Mouse (Mus musculus): Measurements from ENCODE around the gene Trap1a.
"Not testable (repeated sequence)": the region's sequence is repeated elsewhere in the genome, so short reads cannot be mapped to it uniquely, and the experiment has no call there.

The Trap1a gene

DNA sequence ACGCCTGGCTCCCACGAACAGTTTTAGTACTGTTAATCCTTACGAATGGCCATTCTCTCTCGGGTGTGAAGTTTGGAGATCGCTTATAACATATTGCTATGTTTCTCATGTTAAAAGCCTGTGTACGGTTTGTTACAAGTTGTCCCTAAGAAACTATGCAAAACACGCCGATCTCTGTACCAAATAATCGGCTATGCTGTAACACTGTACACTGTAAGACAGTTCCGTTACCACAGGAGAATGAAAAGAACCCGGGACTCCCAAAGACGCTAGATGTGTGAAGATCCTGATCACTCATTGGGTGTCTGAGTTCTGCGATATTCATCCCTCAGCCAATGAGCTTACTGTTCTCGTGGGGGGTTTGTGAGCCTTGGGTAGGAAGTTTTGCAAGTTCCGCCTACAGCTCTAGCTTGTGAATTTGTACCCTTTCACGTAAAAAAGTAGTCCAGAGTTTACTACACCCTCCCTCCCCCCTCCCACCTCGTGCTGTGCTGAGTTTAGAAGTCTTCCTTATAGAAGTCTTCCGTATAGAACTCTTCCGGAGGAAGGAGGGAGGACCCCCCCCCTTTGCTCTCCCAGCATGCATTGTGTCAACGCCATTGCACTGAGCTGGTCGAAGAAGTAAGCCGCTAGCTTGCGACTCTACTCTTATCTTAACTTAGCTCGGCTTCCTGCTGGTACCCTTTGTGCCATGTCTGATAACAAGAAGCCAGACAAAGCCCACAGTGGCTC is at the start of gene Trap1a:
Trap1a (plus strand) TSS at position 421 of the 732 bp plus-strand sequence.
- no peak for DNase-seq

DNA sequence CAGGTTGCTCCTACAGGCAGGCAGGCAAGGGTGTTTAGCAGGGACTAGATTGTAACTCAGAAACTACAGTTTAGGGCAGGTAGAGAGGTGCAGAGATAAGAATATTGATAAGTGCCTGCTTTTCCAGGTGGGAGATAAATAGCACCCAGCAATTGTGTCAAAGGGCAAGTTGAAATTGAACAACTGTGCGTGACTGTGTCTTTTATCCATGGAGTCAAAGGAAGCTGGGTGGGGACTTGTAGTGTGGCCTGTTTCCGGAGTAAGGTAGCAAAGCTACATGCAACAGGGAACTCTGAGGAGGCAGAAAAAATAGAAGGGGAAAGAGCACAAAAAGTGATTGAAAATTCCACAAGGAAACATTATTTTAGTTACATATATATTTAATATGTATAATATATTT is 40.4 kb upstream of the Trap1a start:
- DNase-seq, result no peak

DNA sequence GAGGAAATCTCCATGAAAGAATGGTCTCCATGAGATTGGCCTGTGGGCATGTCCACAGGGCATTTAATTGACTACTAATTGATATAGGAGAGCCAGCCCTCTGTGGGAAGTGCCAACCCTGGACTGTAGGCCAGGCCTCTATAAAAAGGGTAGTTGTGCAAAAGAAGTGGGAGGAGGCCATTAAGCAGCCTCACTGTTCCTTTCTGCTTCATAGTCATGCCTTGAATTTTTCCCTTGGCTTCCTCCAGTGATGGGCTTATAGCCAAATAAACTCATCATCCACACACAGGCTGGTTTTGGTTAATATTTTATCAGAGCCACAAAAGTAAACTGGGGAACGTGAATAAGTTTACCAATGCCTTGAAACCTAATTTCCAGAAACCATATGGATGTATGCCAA is 38.2 kb upstream of the Trap1a start:
- no peak for DNase-seq

DNA sequence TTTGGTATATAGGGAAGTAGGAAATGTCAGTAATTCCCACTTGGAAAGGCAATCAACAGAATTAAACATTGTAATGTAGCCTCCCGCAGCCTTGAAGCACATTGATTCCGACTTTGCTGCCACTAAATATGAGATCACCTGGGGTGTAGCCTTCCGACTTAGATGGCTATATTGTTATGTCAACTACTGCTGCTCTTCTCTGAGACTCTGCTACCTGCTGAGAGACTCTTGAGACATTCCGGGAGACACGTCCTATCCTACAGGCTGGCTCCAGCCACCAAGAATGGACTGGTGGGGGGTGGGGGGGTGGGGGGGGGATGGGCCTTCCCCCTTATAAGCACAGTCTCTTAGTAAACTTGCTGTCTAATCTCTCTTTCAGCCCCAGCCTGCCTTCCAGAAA is 16.1 kb upstream of the Trap1a start:
- not testable (repeated sequence) for DNase-seq

DNA sequence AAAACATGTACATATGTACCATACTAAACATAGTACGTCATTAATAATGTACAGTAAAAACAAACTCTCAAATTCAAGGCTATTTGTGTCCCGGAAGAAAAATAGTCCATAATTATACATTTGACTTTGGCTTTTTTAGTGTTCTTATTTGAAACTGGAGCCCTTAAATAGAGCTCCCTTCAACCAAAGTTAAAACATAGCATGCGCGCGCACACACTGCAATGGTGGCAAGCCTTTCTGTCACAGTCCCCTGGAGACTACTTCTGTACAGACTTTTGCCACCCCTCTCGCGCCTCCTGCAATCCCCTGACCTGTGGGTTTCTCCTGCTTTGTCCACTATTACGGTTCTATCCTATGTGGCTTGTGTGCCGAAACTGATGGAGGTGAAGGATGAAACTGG is 900 bp upstream of the Trap1a start:
- DNase-seq, result no peak

DNA sequence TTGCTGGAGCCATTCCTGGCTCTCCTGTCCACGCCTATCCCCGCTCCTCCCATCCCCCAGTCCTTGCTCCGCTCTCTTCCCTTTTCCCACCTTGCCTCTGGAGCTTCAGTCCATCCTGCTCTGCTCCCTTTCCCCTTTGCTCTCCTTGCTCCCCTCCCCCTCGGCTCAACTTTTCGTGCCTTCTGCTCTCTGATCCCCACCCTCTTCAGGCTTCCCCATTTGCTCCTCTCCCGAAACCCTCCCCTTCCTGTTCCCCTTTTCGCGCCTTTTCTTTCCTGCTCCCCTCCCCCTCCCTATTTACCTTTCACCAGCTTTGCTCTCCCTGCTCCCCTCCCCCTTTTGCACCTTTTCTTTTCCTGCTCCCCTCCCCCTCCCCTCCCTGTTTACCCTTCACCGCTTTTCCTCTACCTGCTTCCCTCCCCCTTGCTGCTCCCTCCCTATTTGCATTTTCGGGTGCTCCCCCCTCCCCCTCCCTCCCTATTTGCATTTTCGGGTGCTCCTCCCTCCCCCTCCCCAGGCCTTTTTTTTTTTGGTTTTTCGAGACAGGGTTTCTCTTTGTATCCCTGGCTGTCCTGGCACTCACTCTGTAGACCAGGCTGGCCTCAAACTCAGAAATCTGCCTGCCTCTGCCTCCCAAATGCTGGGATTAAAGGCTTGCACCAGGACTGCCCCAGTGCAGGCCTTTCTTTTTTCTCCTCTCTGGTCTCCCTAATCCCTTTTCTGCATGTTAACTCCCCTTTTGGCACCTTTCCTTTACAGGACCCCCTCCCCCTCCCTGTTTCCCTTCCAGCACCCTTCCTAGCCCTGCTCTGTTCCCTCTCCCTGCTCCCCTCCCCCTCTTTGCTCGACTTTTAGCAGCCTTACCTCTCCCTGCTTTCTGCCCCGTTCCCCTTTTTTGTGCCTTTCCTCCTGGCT is 1.3 kb downstream of the Trap1a start:
- DNase-seq, result no peak

DNA sequence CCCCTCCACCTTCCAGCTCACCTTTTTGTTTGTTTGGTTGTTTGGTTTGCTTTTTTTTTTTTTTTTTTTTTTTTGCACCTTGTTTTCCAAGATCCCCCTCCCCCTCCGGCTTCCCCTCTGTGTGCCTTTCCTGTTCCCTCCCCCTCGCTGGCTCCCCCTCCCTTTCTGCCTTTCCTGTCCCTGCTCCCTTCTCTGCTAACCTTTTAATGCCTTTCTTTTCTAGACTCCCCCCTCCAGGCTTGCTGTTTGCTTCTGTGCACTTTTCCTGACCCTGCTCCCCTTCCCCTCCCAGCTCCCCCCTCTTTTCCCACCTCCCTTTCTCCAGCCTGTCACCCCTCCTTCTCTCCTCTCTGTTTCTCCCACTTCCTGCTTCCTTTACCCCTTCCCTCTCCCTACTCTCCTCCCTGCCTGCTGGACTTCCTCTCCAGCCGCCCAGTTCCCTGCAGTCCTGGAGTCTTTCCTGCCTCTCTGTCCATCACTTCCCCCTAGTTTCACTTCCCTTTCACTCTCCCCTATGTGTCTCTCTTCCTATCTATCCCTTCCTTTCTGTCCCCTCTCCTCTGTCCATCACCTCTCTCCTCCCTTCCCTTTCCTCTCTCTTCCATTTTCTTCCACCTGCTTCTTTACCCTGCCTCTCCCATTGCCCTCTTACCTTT is 2.1 kb downstream of the Trap1a start:
- no peak for DNase-seq

DNA sequence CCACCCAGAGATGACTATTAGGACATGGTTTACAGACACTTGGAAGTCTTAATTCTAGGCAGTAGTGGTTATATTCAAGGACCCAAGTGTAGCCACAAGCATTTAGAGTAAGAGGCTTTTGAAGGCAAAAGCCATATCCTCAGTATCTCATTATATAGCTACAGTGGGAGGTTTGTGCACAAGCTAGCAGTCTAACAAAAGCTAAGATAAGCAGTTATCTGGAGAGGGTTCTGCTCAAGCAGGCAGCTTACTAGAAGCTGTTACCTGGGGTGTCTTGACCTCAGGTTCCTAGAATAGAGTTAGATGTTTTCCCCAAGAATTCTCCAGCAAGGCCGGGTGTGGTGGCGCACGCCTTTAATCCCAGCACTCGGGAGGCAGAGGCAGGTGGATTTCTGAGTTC is 6.1 kb downstream of the Trap1a start:
- no peak for DNase-seq

DNA sequence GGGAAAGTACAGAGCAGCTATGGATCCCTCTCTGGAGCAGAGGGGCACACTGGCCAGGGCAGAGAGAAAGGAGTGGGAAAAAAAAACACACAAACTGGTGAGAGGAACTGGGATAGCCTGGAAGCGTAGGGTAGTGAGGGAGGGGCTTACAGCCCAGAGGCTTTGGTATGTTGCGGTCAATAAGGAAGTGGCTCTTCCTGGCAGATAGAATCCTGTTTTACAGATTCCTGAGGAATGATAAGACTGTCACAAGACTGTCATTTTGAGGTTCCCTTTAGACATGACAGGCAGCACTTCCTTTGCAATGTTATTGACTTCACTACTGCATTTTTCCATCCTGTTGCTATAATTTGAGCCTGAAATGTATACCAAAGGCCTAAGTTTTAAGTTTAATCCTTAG is 7.7 kb downstream of the Trap1a start:
- no peak for DNase-seq

DNA sequence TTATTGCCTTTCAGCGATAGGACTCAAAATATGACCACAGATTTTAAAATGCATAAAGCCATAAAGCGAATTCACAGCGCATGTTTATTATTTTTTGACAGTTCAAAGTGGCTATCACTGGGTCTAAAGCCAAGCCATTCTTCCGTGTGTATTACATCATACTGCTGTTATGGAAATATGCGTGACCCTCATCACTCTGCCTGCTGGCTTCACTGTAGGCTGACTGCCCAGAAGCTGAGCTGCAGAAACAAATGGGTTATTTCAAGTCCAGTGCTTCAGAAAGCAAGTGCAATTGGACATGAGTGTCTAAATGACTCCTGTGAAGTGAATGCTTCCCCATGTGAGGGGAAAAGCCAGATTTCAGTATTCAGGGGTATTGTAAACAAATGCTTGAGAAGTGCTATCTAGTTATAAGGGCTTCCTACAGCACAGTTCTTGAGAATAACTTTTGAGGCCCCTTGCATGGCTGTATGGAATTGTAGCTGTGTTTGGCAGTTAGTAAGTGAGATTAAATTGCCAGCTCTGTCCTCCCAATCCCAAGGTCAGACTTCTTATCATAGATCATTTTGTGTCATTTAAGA is 18.8 kb downstream of the Trap1a start:
- no peak for DNase-seq

DNA sequence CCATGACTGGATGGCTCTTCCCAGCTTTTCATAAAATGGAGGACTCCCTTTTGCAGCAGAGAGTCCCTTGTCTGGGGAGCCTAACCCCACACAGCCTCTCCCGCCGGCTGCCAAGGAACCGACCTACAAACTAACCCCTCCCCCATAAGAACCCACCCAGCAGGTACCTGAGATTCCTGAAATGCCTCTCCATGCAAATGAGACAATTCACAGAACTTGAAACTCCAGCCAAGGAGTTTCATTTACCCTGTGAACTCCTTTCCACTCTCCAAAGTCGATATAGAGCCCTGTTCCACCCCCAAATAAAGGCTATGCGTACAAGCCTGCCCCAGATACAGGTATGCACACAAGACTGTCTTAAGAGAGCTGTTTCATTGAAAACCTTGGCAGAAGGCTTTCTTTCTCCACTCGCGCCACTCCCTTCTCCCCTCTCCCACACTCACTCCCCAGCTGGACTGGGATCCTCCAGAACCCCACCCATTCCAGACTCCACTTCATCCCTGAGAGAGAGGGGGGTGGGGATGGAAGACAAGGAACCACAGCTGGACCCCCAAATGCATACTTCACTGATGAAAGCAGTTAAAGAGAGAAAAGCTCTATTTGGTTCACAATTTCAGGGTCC is 24.3 kb downstream of the Trap1a start:
- no peak for DNase-seq

DNA sequence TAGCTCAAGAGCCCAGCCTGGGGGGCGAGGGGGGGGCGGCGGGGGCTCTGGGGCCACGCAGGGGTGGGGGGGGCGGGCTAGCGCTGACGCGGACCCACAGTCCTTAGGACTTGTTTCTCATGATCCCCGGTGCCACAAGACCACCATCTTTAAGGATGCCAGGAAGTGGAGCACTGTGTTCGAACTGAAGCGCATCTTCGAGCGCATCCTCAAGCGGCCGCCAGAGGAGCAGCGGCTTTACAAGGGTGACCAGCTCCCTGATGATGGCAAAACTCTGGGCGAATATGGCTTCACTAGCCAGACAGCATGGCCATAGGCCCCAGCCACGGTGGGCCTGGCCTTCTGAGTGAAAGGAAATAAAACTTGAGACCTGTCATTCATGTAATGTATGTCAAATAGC is 24.9 kb downstream of the Trap1a start:
- DNase-seq, result no peak

DNA sequence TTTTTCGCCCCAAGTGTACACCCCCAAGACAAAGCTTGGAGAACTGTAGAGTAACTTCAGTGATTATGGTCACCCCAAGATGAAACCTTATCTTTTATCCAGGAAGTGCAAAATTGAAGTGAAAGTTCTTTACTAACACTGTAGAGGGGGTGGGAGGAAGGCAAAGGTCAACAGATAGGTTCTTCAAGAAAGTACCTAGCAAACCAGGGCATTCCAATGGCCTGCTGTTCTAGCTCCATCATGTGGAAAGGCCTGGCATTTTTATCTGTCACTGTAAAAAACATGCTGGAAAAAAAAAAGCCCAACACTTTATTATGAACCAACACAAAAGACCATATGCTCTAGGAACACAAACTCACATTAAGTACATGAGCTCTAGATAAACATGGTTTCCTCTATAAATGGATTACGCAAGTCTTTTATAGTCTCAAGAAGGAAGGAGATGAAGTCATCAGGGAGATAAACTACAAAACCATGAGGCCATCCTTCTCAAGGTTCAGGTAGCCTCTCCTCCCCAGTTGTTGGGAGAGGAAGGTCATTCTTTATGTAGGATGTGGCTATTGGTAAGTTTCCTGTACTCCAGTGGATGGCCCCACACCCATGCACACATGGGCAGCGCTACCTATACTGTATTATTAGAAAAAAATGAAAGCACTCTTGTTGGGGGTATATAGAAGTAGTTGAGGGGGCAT is 33.5 kb downstream of the Trap1a start:
- DNase-seq, result no peak

DNA sequence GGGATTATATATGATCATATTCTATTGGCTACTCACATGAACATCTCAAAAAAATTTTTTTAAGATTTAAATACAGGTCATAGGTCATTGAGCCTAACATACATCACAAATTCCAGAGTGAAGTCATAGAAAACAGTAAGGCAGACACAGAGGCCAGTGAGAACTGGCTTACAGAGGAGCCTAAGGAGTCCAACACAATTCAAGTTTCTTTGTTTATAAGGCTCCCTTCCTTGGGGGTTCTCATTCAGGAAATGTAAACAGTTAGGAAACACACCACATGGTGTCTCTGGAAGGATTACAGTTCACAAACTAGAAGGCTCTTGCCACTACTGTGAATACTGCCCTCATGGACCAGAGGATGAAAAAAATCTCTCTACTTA is 34.0 kb downstream of the Trap1a start:
- DNase-seq, result no peak

DNA sequence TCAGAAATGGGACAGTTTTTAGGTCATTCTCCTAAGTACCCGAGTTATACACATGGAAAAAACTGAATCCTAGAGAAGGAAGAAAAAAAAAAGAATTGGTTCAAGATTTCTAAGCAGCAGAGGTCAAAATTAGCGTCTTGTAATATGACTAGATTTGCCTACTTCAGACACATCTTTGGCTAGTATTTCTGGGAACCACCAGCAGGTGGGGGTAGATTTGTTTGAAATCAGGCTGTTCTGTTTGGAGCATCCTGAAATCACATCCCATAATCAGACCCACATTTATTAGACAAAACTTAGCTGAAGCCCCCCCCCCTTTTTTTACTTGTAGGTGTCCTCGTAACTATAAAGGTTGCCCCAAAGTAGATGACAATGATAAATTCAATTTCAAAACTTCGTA is 35.6 kb downstream of the Trap1a start:
- DNase-seq, result no peak

DNA sequence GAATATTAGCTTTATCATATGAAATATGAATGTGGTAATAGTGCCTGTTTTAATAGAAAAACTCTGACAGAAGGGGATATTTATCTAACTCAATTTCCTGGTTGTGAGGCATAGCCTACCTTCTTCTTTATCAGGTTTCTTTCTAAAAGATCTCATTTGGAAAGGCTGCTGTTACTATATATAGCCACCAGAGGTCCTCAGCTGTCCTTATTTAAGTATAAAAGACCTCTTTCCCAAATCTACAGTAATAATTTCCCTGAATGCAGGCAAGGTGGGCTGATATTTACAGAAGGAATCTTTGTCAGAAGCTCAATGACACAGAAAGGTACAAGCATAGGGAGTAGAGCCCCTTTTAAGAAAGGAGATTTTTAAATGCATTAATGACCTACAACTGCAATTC is 39.2 kb downstream of the Trap1a start:
- no peak for DNase-seq

All from kidney, adult 18-20 months (tissue).